Mouse (Mus musculus) forebrain, embryonic 16.5 days (tissue): ENCODE data around the gene Glo1. TPM values are rescaled to one million over a fixed set of nuclear protein-coding genes. Genes with fewer than 3 reads are reported as not detected.

Source experiments
- ATAC-seq: fragments of 200-750 bp; cut with Nextera tagmentation; 2 replicates; pipeline ENCODE4 v1.8.0; 2017; ENCODE audit warnings: mild to moderate bottlenecking, moderate library complexity
- H3K27ac ChIP-seq: fragments of 300-500 bp; sonication (generic); 2 replicates; pipeline ENCODE4 v1.5.1; 2014; ENCODE audit warnings: low read length, control low read depth
- H3K27me3 ChIP-seq: fragments of 300-500 bp; sonication (generic); replicated peaks from 2 replicates; pipeline ENCODE4 v1.6.1; 2014; ENCODE audit warnings: low read length; ENCODE audit not compliant: control insufficient read depth, insufficient read depth
- H3K36me3 ChIP-seq: fragments of 300-500 bp; sonication (generic); 2 replicates; pipeline ENCODE4 v1.6.1; 2014; ENCODE audit not compliant: control insufficient read depth, insufficient read depth
- H3K4me1 ChIP-seq: fragments of 300-500 bp; sonication (generic); replicated peaks from 2 replicates; pipeline ENCODE4 v1.6.1; 2014; ENCODE audit warnings: low read length; ENCODE audit not compliant: control insufficient read depth, insufficient read depth
- H3K4me2 ChIP-seq: fragments of 300-500 bp; sonication (generic); 2 replicates; pipeline ENCODE4 v1.6.1; 2014; ENCODE audit warnings: mild to moderate bottlenecking, low read length, control low read depth
- H3K4me3 ChIP-seq: fragments of 300-500 bp; sonication (generic); replicated peaks from 2 replicates; pipeline ENCODE4 v1.5.1; 2014; ENCODE audit warnings: mild to moderate bottlenecking, low read length, control low read depth
- H3K9ac ChIP-seq: fragments of 300-500 bp; sonication (generic); replicated peaks from 2 replicates; pipeline ENCODE4 v1.6.1; 2014; ENCODE audit warnings: low read depth, low read length, control low read depth
- H3K9me3 ChIP-seq: fragments of 300-500 bp; sonication (generic); 2 replicates; pipeline ENCODE4 v1.6.1; 2016; ENCODE audit warnings: low read length; ENCODE audit not compliant: control insufficient read depth
- WGBS: fragments of 180-500 bp; shearing (Covaris S2); extraction: QIAGEN DNeasy Blood & Tissue Kit; methylation state at CpG from one replicate; pipeline ENCODE4 v1.1.7; 2014; 5-methylcytosine and 5-hydroxymethylcytosine counted together
- polyA plus RNA-seq: library from polyadenylated mRNA; unstranded; fragments of >200 nt; fragmentation: Nextera tagmentation; extraction: Ambion mirVana; gene quantifications from 2 replicates; pipeline ENCODE4 v1.2.1, GENCODE M21; 2015

Gene Glo1
- polyA plus RNA-seq, 1 experiment from 2014 or later, result 156 TPM

- H3K4me3 ChIP-seq, result no peak overlapping the region
- H3K4me1 ChIP-seq, result no peaks in the 10 kb centered on the region
- no peak for ATAC-seq
- H3K9ac ChIP-seq, result no peak overlapping the region
- H3K27me3 ChIP-seq, result no peaks in the 10 kb centered on the region
- no peaks in the 10 kb centered on the region for H3K36me3 ChIP-seq
- no peak overlapping the region for H3K27ac ChIP-seq
- no peaks in the 10 kb centered on the region for H3K9me3 ChIP-seq
- no peak overlapping the region for H3K4me2 ChIP-seq
- WGBS, result 41% methylated on average over 2 of the region's 2 CpGs
Observed at GRCm38 (mm10) chr17:30619153-30619552, 7.5 kb downstream of the Glo1 start.

- WGBS, result 78% methylated on average over 3 of the region's 3 CpGs
Observed at GRCm38 (mm10) chr17:30618136-30618891, 8.4 kb downstream of the Glo1 start.

GRCm38 (mm10) chr17:30616203-30616602 lies 10.5 kb downstream of the Glo1 start:
- Histone ChIP-seq H3K4me2 (no peak overlapping the region), H3K4me1 (peaks cover 8% of the 10 kb centered on the region), H3K36me3 (no peaks in the 10 kb centered on the region), H3K9me3 (no peaks in the 10 kb centered on the region), H3K9ac (no peak overlapping the region), H3K4me3 (no peak overlapping the region), H3K27ac (no peak overlapping the region), H3K27me3 (no peaks in the 10 kb centered on the region)
- 90% methylated on average over 5 of the region's 5 CpGs for WGBS
- no peak for ATAC-seq

More at GRCm38 (mm10) chr17:30618136-30618891, 8.4 kb downstream of the Glo1 start:
- no peaks in the 10 kb centered on the region for H3K36me3 ChIP-seq
- no peaks in the 10 kb centered on the region for H3K4me1 ChIP-seq
- no peak overlapping the region for H3K4me2 ChIP-seq
- no peak overlapping the region for H3K9ac ChIP-seq
- ATAC-seq, result no peak
- no peak overlapping the region for H3K4me3 ChIP-seq
- no peak overlapping the region for H3K27ac ChIP-seq
- H3K9me3 ChIP-seq, result no peaks in the 10 kb centered on the region
- H3K27me3 ChIP-seq, result no peaks in the 10 kb centered on the region

GRCm38 (mm10) chr17:30613350-30613749 lies 13.3 kb downstream of the Glo1 start:
- H3K27ac ChIP-seq, result no peak overlapping the region
- no peaks in the 10 kb centered on the region for H3K27me3 ChIP-seq
- no peak overlapping the region for H3K9ac ChIP-seq
- ATAC-seq, result no peak
- peaks cover 14% of the 10 kb centered on the region for H3K4me1 ChIP-seq
- no peaks in the 10 kb centered on the region for H3K9me3 ChIP-seq
- no peaks in the 10 kb centered on the region for H3K36me3 ChIP-seq
- no peak overlapping the region for H3K4me2 ChIP-seq
- no peak overlapping the region for H3K4me3 ChIP-seq

GRCm38 (mm10) chr17:30612075-30612859 lies 14.4 kb downstream of the Glo1 start:
- peaks cover 18% of the 10 kb centered on the region for H3K4me1 ChIP-seq

GRCm38 (mm10) chr17:30611221-30612074 lies 15.2 kb downstream of the Glo1 start:
- H3K4me3 ChIP-seq, result peak overlapping the region; percentile 77
- no peak for ATAC-seq
- 23% methylated on average over 18 of the region's 18 CpGs for WGBS
- no peaks in the 10 kb centered on the region for H3K27me3 ChIP-seq
- H3K4me2 ChIP-seq, result peak overlapping the region; percentile 77
- H3K9ac ChIP-seq, result peak overlapping the region; percentile 86
- peaks cover 18% of the 10 kb centered on the region for H3K4me1 ChIP-seq
- no peaks in the 10 kb centered on the region for H3K36me3 ChIP-seq
- no peaks in the 10 kb centered on the region for H3K9me3 ChIP-seq
- H3K27ac ChIP-seq, result no peak overlapping the region

More at GRCm38 (mm10) chr17:30612075-30612859, 14.4 kb downstream of the Glo1 start:
- H3K36me3 ChIP-seq, result no peaks in the 10 kb centered on the region
- peak overlapping the region; percentile 61 for H3K27ac ChIP-seq
- peak overlapping the region; percentile 77 for H3K4me2 ChIP-seq
- peak; percentile 100 for ATAC-seq
- WGBS, result under 1% methylated on average over 33 of the region's 34 CpGs
- peak overlapping the region; percentile 77 for H3K4me3 ChIP-seq
- no peaks in the 10 kb centered on the region for H3K9me3 ChIP-seq
- H3K27me3 ChIP-seq, result no peaks in the 10 kb centered on the region
- peak overlapping the region; percentile 86 for H3K9ac ChIP-seq

GRCm38 (mm10) chr17:30610739-30611138 lies 15.9 kb downstream of the Glo1 start:
- H3K27ac ChIP-seq, result no peak overlapping the region

GRCm38 (mm10) chr17:30609980-30610307 lies 16.7 kb downstream of the Glo1 start:
- Histone ChIP-seq H3K4me1 (peaks cover 18% of the 10 kb centered on the region), H3K9ac (no peak overlapping the region), H3K4me2 (no peak overlapping the region), H3K4me3 (no peak overlapping the region), H3K36me3 (no peaks in the 10 kb centered on the region), H3K9me3 (no peaks in the 10 kb centered on the region), H3K27me3 (no peaks in the 10 kb centered on the region), H3K27ac (no peak overlapping the region)
- WGBS, result 96% methylated on average over 5 of the region's 5 CpGs
- ATAC-seq, result no peak

More at GRCm38 (mm10) chr17:30610739-30611138, 15.9 kb downstream of the Glo1 start:
- H3K36me3 ChIP-seq, result no peaks in the 10 kb centered on the region
- no peak overlapping the region for H3K4me2 ChIP-seq
- 46% methylated on average over 1 of the region's 1 CpGs for WGBS
- ATAC-seq, result no peak
- no peak overlapping the region for H3K4me3 ChIP-seq
- H3K4me1 ChIP-seq, result peaks cover 18% of the 10 kb centered on the region
- H3K9me3 ChIP-seq, result no peaks in the 10 kb centered on the region
- no peaks in the 10 kb centered on the region for H3K27me3 ChIP-seq
- no peak overlapping the region for H3K9ac ChIP-seq
